Mouse (Mus musculus) spleen, adult 2 months (tissue): ENCODE data around the gene Arhgap30. TPM values are rescaled to one million over a fixed set of nuclear protein-coding genes. Genes with fewer than 3 reads are reported as not detected.

Source experiments
- DNase-seq, 2 experiments: peaks; one replicate each; pipeline versions ENCODE4 v3.0.0 to v3.0.0-alpha.2; 2012 to 2021; ENCODE audit warnings: low spot score in 2 of 2, low read depth in 1 of 2
- H3K27ac ChIP-seq: fragments of 200-500 bp; 2 replicates; pipeline ENCODE4 v1.5.1; 2012; ENCODE audit warnings: low read length, inconsistent platforms; ENCODE audit not compliant: insufficient read depth
- H3K27me3 ChIP-seq: fragments of 200-500 bp; 2 replicates; pipeline ENCODE4 v1.6.1; 2012; ENCODE audit warnings: mild to moderate bottlenecking, moderate library complexity, low read length, inconsistent platforms; ENCODE audit not compliant: control insufficient read depth, insufficient read depth
- H3K36me3 ChIP-seq: fragments of 200-500 bp; 2 replicates; pipeline ENCODE4 v1.6.1; 2012; ENCODE audit warnings: mild to moderate bottlenecking, low read length, inconsistent platforms; ENCODE audit not compliant: control insufficient read depth, insufficient read depth
- H3K4me1 ChIP-seq: fragments of 200-500 bp; 2 replicates; pipeline ENCODE4 v1.6.1; 2011; ENCODE audit warnings: inconsistent platforms; ENCODE audit not compliant: control insufficient read depth, insufficient read depth, insufficient read length
- H3K4me3 ChIP-seq: fragments of 200-500 bp; 2 replicates; pipeline ENCODE4 v1.5.1; 2011; ENCODE audit warnings: mild to moderate bottlenecking, inconsistent platforms; ENCODE audit not compliant: insufficient read depth, insufficient read length; ENCODE audit errors: extremely low read depth
- CTCF ChIP-seq: fragments of 200-500 bp; IDR thresholded peaks from 2 replicates; pipeline ENCODE4 v1.5.1; 2011; ENCODE audit warnings: mild to moderate bottlenecking, inconsistent platforms; ENCODE audit not compliant: insufficient read depth, insufficient read length, insufficient replicate concordance; ENCODE audit errors: extremely low read depth
- POLR2A ChIP-seq: fragments of 200-500 bp; IDR thresholded peaks from 2 replicates; pipeline ENCODE4 v1.6.1; 2011; ENCODE audit warnings: low read depth, low read length, inconsistent platforms
- WGBS: fragments of 180-500 bp; shearing (Covaris S2); methylation state at CpG from one replicate; pipeline ENCODE4 v1.1.7; 2018; 5-methylcytosine and 5-hydroxymethylcytosine counted together
- polyA plus RNA-seq: library from polyadenylated mRNA; depleted of rRNA; stranded (reverse); fragments of >200 nt; gene quantifications from 2 replicates; pipeline ENCODE4 v1.2.3, GENCODE M21; 2012; rRNA removed

Arhgap30 gene
- polyA plus RNA-seq, 1 experiment, result 79.5 TPM

- Histone ChIP-seq H3K4me1 (no peaks in the 10 kb centered on the region), H3K27me3 (no peaks in the 10 kb centered on the region), H3K4me3 (no peak overlapping the region), H3K27ac (no peak overlapping the region), H3K36me3 (no peaks in the 10 kb centered on the region)
- DNase-seq, result no peak
- no peak for TF ChIP-seq POLR2A
- TF ChIP-seq CTCF, result no peak
- WGBS, result 88% methylated on average over 1 of the region's 1 CpGs
These were observed 68.8 kb downstream of the Arhgap30 start for GRCm38 (mm10) chr1:171457568-171457967.

DNA sequence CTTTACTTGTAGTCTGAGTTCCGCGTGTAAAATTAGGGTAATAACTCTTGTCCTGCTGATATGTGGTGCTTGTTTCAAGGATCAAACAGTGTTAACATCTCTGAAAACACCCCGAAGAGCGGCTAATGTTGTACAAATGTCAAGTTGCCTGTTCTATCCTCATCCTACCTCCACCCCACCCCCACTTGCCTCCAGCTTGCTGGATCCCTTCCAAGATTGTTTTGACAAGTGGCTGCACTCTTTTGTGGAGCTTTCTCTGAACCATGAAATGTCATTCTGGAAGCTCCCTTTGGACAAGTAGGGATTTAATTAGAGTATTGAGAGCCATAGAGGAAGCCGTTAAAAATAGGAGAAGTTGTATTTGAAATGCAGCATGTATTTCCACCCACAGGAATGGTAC lies 71.0 kb downstream of the Arhgap30 start:
- Histone ChIP-seq H3K36me3 (no peaks in the 10 kb centered on the region), H3K4me3 (no peak overlapping the region), H3K27me3 (no peaks in the 10 kb centered on the region), H3K4me1 (no peaks in the 10 kb centered on the region), H3K27ac (no peak overlapping the region)
- WGBS, result 74% methylated on average over 5 of the region's 5 CpGs
- no peak for DNase-seq
- TF ChIP-seq CTCF (no peak), POLR2A (no peak)

Other genes with a start within 250 kb of the Arhgap30 start
- 65.7 and 67.8 TPM in 2 replicates for gene Sdhc, start 238.4 kb upstream of the Arhgap30 start, polyA plus RNA-seq
- gene Mpz, start 238.2 kb upstream of the Arhgap30 start, polyA plus RNA-seq, result 0.47 and 1.1 TPM in 2 replicates
- gene Pcp4l1, start 192.7 kb upstream of the Arhgap30 start, polyA plus RNA-seq, result 3.8 and 4.4 TPM in 2 replicates
- not detected in 2 replicates for gene Nr1i3, start 175.0 kb upstream of the Arhgap30 start, polyA plus RNA-seq
- gene Tomm40l, start 166.4 kb upstream of the Arhgap30 start, polyA plus RNA-seq, result 17.5 and 20.3 TPM in 2 replicates
- 1.2 and 1.8 TPM in 2 replicates for gene Apoa2, start 163.9 kb upstream of the Arhgap30 start, polyA plus RNA-seq
- 237 and 307 TPM in 2 replicates for gene Fcer1g, start 154.6 kb upstream of the Arhgap30 start, polyA plus RNA-seq
- gene Adamts4, start 138.5 kb upstream of the Arhgap30 start, polyA plus RNA-seq, result 0.63 and 0.64 TPM in 2 replicates
- 52.4 and 59.6 TPM in 2 replicates for gene Ndufs2, start 137.6 kb upstream of the Arhgap30 start, polyA plus RNA-seq
- 59.5 and 67.8 TPM in 2 replicates for gene B4galt3, start 118.6 kb upstream of the Arhgap30 start, polyA plus RNA-seq
- 64.6 and 66.0 TPM in 2 replicates for gene Ppox, start 107.8 kb upstream of the Arhgap30 start, polyA plus RNA-seq
- gene Usp21, start 101.0 kb upstream of the Arhgap30 start, polyA plus RNA-seq, result 40.9 and 46.4 TPM in 2 replicates
- gene Ufc1, start 93.9 kb upstream of the Arhgap30 start, polyA plus RNA-seq, result 9.8 and 11.1 TPM in 2 replicates
- gene Dedd, start 59.8 kb upstream of the Arhgap30 start, polyA plus RNA-seq, result 25.7 and 29.3 TPM in 2 replicates
- gene Nit1, start 43.3 kb upstream of the Arhgap30 start, polyA plus RNA-seq, result 22.6 and 25.9 TPM in 2 replicates
- 8.5 TPM in 2 replicates for gene Pfdn2, start 43.3 kb upstream of the Arhgap30 start, polyA plus RNA-seq
- gene Klhdc9, start 28.2 kb upstream of the Arhgap30 start, polyA plus RNA-seq, result 0.20 and 0.62 TPM in 2 replicates
- 1.4 and 2.0 TPM in 2 replicates for gene Nectin4, start 18.9 kb upstream of the Arhgap30 start, polyA plus RNA-seq
- 130 and 132 TPM in 2 replicates for gene Usf1, start 22.4 kb downstream of the Arhgap30 start, polyA plus RNA-seq
- gene Tstd1, start 29.9 kb downstream of the Arhgap30 start, polyA plus RNA-seq, result 3.1 and 4.1 TPM in 2 replicates
- gene F11r, start 48.6 kb downstream of the Arhgap30 start, polyA plus RNA-seq, result 8.8 and 9.6 TPM in 2 replicates
- 5.1 and 6.7 TPM in 2 replicates for gene Alyref2, start 114.5 kb downstream of the Arhgap30 start, polyA plus RNA-seq
- 1.3 TPM in 1 of 2 replicates, not detected in the other for gene Itln1, start 146.3 kb downstream of the Arhgap30 start, polyA plus RNA-seq
- gene Cd244a, start 170.2 kb downstream of the Arhgap30 start, polyA plus RNA-seq, result 5.7 and 6.8 TPM in 2 replicates
- gene Ly9, start 218.5 kb downstream of the Arhgap30 start, polyA plus RNA-seq, result 23.8 and 27.7 TPM in 2 replicates